Mouse (Mus musculus): ENCODE measurements around the gene Dtd2.

DNA sequence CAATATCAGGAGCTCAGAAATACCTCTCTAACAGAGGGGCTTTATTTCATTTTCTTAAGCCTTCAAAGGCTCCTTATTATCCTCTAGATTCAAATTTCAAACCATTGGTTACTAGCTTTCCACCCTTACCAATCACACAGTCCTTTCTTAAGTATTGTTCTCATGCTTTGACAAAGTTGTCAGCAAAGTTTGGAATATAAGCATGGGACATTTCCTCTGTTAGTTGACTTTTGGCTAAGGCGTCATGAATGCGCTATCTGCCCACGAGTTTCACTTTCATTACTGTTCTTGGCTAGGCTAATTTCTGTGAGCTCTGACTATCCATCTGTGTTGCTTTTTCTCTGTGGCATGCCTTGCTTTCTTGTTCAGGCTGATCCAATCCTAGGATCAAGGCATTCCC is 3.6 kb downstream of the Dtd2 start:
- TF ChIP-seq CTCF (IDR thresholded peaks at IDR 0.05; ENCODE audit: borderline replicate concordance, insufficient read depth, low read depth, low read length), result no peak
- no peak for TF ChIP-seq POLR2A (IDR thresholded peaks at IDR 0.05; ENCODE audit: borderline replicate concordance, insufficient read depth, low read length)

All from cerebellum, adult 2 months (tissue).